Mouse (Mus musculus) kidney, adult 9 months (tissue): Measurements from ENCODE around the gene Loxl1.

Source experiments
- DNase-seq: peaks from one replicate; pipeline ENCODE4 v3.0.0; 2022

Gene Loxl1

DNA sequence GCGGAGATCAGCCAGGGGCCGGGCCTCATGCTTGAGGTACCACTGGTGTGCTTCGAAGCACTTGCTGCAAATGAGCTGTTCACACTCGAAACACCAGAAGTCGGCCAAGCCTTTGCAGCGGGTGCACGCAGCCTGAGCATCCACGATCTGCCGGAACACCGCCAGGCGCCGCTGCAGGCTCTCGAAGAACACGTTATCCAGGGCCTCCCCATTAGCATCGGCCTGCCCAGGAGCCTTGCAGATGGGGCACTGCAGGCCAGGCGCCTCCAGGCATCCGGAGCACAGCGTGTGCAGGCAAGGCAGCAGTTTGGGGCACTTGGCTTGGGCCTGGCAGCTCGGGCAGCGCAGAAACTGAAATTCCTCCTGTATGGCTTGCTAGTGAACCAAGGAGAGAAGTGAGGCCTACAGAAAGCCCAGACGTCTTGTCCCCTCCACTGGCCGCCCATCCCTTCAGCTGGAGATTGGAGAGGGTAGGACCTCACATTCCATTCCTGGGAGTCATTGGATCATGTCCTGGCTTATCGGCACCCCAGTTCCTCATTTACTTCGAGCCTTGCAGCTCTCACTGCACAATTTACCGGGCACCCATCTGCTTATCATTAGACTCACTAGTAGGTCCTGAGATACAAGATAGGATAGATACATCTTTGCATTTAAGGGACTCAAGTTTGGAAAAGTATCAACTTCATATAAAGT lies 65.8 kb downstream of the Loxl1 start:
- DNase-seq = peak; percentile 82

- no peak for DNase-seq
Measured at GRCm38 (mm10) chr9:58246083-58246591, 66.8 kb downstream of the Loxl1 start.

- no peak for DNase-seq
Measured at GRCm38 (mm10) chr9:58243696-58244095, 69.3 kb downstream of the Loxl1 start.

DNA sequence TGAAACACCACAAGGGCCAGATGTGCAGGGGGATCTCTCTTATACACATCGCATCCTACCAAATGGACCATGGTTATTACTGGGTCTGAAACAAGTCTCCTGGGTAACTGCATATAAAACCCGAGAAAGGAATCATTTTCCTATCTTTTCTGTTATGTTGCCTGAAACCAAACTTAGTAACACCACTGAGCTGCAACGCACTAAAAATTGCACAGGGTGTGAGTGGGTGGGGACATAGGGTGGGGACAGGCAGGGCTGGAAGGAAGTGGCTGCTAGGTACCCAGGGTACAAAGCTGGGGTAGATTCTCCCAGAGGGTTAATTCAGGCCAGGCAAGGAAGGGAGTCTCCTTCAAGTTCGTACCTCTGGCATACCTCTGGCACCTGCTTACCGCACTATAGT lies 70.3 kb downstream of the Loxl1 start:
- DNase-seq = no peak

DNA sequence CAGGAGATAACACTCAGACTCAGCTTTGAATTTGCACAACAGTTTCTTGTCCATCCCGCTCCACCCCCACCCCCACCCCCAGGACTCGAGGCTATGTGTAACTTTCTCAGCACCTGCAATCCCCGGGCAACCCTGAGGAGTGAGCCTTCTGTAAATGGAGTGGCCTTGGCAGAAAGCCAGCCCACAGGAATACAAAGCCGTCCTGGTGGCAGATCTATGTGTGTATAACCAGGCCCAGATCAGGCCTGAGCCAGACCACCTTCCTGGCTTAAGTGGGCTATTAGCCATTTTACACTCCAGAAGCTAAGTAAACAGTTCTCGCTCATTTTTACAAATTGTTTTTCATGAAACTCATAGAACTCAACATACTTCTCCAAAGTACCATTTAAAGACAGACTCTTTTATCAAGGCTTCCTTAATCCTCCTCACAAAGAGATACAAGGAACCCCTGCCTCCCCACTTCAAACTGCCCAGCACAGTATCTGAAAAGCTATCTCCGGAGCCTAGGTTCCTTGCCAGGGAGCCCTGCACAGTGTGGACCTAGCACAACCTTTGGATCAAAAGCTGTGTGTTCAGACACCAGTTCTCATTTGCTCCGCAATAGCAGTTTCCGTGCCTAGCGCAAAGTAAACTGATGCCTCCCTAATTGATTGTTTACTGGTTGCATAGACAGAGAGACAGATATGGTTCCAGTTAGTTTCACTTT lies 71.1 kb downstream of the Loxl1 start:
- peak; percentile 46 for DNase-seq
